Mouse (Mus musculus) cortical plate, adult 2 months (tissue): ENCODE results near the gene Slc35e3.

Experiments
- CTCF ChIP-seq: fragments of 200-500 bp; IDR thresholded peaks from 2 replicates; pipeline ENCODE4 v1.5.1; 2011; ENCODE audit warnings: mild to moderate bottlenecking, control low read depth, low read length; ENCODE audit not compliant: insufficient read depth; ENCODE audit errors: extremely low read depth
- POLR2A ChIP-seq: fragments of 200-500 bp; IDR thresholded peaks from 2 replicates; pipeline ENCODE4 v1.6.1; 2011; ENCODE audit warnings: mild to moderate bottlenecking, low read length, control low read depth; ENCODE audit not compliant: insufficient read depth; ENCODE audit errors: extremely low read depth

DNA sequence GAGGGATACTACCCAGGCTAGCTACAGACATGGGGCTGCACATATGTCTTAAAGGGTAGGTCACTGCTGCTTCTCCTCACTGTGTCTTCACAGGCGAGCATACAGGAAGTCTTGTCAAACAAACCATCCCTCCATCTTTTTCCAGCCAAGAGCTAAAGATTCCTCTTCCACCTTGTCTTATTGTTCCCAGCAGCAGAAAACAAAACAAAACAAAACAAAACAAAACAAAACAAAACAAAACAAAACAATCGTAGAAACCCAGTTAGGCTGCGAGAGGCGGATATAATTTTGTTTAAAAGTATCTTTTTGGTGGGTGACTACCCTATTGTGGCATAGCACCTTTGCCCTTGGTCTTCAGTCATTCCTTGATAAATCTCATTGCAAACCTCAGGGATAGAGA lies 3.5 kb downstream of the Slc35e3 start:
- TF ChIP-seq POLR2A (no peak), CTCF (no peak)
